Mouse (Mus musculus) CD4-positive naive resting alpha-beta T cell, adult 76 days (primary cell): Measurements from ENCODE around the gene Rassf7. TPM values are rescaled to one million over a fixed set of nuclear protein-coding genes. Genes with fewer than 3 reads are reported as not detected.

Experiments
- total RNA-seq: library from RNA; stranded (reverse); gene quantifications from one replicate; pipeline ENCODE4 v1.2.4, GENCODE M21; 2023

Rassf7 gene
- 10.6 TPM for total RNA-seq

DNA sequence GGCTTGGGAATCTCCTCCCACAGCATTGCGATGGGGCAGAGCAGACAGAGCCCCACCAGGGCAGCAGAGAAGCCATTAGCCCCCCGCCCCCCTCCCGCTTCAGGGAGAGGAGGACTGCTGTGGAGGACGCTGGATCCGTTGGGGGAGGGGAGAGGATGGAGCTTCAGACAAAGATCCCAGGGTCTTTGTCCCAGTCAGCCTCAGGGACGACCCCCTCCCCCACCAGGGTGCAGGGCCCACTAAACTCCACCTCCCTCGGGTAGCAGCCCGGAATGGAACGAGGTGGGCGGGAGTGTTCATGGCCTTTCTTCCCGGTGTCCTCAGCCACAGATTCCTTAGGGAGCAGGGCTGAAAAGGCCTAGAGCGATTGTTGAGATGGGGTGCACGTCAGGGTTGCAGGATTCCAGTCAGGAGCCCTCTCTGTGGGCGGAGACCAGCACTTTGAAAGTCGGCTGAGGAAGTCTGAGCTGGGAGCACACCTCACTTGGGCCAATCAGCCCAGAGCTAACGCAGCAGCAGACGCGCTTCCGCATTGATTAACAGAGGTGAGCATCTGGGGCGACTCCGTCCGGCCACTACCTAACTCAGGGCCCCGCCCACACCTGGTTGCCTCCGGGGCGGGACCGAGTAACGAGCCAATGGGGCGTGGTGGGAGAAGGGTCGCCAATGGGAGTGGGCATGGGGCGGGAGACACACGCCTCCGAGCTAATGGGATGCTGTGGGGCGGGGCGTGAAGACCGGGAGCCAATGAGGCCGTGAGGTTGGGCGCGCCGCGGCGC is at the start of gene Rassf7:
TSS of gene Rassf7 (plus strand) at position 760 of the 779 bp plus-strand sequence.

DNA sequence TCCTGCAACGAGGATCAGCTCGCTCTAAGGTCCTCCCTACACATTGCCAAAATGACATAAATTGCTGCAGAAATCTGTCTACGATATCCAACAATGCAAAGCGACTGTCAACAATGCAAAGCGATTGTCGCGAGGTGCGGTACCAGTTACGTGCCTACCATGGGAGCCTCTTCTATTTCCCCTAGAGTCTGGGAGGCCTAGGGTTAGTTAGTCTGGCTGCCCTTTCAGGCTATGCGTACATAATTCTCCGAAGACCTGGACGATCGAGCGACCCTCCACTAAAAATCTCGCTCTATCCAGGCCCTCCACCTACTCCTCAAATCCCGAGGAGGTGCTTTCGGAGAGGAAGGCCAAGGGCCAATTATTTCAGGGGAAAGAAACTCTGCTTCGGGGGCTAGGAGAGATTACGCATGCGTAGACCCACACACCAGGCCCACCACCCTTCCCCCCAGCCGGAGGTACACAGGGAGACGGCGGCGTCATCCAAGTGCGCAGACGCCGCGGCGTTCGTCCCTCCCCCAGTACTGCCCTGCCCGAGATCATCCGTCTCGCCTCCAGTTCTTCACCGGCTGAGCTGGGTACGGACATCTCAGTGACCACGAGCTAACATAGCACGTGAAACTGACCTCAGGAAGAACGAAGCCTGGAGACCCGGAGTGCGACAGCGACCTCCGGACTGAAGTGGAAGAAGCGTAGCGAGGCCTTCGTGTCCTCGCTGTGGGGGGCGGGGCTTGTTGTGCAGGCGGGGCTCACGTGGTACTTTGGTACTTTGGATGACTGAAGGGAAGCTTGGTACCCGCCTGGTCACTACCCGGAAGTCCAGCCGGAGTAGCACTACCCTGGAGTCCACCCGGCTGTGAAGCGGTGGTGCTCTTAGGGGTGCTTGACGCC is 43.3 kb upstream of the Rassf7 start, which contains the start of gene Rnh1:
TSS of gene Rnh1 (minus strand) at position 742 of the 891 bp plus-strand sequence.

DNA sequence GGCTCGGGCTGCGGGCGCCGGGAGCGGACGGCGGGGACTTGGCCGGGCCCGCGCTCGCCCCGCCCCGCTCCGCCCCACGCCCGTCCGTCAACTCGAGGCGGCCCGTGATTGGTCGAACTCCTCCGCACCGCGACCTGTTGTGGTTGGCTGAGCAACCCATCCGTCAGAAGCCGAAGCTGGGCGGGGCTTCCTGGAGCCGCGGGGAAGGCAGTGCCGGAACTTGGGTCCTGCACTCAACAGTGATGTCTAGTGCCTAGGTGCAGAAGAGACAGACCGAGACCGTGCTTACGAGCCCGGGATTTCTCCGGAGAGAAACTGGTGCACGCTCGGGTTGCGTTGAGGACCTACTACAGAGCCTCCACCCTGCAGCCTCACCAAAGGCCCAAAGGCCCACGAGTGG is 21.7 kb upstream of the Rassf7 start, which contains the start of the genes Hras and Lrrc56:
TSS of gene Hras (minus strand) at position 58 of the 400 bp plus-strand sequence.
TSS of gene Lrrc56 (plus strand) at position 210 of the 400 bp plus-strand sequence.

GRCm38 (mm10) chr7:141213605-141214235 is 1.9 kb upstream of the Rassf7 start, which contains the start of gene Lmntd2:
Lmntd2 (minus strand) TSS chr7:141214080.

DNA sequence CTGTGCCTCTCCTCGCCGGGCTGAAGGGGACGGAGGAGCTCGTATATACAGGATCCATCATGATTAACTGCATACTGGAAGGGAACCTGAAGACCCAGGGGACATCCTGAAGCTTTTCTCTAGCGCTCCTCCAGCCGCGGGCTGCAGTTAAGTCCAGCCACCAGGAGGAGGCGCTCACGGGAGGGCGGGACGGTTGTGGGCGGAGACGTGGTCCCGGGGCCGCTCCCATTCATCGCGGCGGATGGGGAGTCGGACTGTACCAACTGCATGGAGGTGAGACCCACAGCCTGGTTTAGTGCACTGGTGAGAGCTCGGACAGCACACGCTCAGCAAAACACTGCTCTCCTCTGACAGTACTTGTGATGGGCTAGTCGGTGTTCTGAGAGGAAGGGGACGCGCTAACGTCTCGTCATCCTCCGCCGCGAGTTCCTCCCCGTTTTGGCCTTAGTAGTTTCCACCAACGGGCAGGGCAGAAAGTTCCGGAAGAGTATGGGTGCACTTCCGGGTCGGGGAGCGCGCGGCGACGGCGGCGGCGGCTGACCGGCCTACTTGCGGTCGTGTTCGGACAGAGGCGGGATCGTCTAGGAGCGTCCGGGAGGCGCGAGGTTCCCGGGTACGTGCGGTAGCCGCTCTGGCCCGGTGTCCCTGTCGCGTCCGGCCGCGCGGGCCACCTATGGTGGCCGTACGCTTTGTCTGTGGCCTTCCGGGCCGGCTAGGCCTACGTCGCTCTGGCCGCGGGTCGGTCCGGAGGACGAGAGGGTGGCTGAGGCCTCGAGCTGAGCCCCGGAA is 12.8 kb downstream of the Rassf7 start, which contains the start of gene Phrf1:
TSS of gene Phrf1 (plus strand) at position 506 of the 789 bp plus-strand sequence.

GRCm38 (mm10) chr7:141265739-141266561 is 50.3 kb downstream of the Rassf7 start, which contains the start of gene Irf7:
Irf7 (minus strand) TSS chr7:141266481.

Other genes with a start within 250 kb of the Rassf7 start
- gene Ifitm1, start 248.6 kb upstream of the Rassf7 start, total RNA-seq = not detected
- 6.7 TPM for gene Ifitm3, start 205.1 kb upstream of the Rassf7 start, total RNA-seq
- 1.6 TPM for gene Ifitm6, start 197.9 kb upstream of the Rassf7 start, total RNA-seq
- gene Gm17387, start 186.7 kb upstream of the Rassf7 start, total RNA-seq = not detected
- gene B4galnt4, start 154.8 kb upstream of the Rassf7 start, total RNA-seq = 1.4 TPM
- gene Pkp3, start 137.6 kb upstream of the Rassf7 start, total RNA-seq = 35.3 TPM
- gene Sigirr, start 115.3 kb upstream of the Rassf7 start, total RNA-seq = 56.4 TPM
- gene Ano9, start 98.1 kb upstream of the Rassf7 start, total RNA-seq = not detected
- gene Ptdss2, start 93.5 kb upstream of the Rassf7 start, total RNA-seq = 6.5 TPM
- gene Rnh1, start 43.0 kb upstream of the Rassf7 start, total RNA-seq = 44.3 TPM
- gene Hras, start 21.9 kb upstream of the Rassf7 start, total RNA-seq = 23.0 TPM
- gene Lrrc56, start 21.7 kb upstream of the Rassf7 start, total RNA-seq = 2.1 TPM
- gene Lmntd2, start 1.8 kb upstream of the Rassf7 start, total RNA-seq = 2.8 TPM
- 154 TPM for gene Phrf1, start 12.9 kb downstream of the Rassf7 start, total RNA-seq
- 62.5 TPM for gene Irf7, start 50.6 kb downstream of the Rassf7 start, total RNA-seq
- not detected for gene Cdhr5, start 60.9 kb downstream of the Rassf7 start, total RNA-seq
- gene Sct, start 63.3 kb downstream of the Rassf7 start, total RNA-seq = not detected
- not detected for gene Drd4, start 76.1 kb downstream of the Rassf7 start, total RNA-seq
- 56.9 TPM for gene Deaf1, start 111.8 kb downstream of the Rassf7 start, total RNA-seq
- 22.6 TPM for gene Tmem80, start 111.9 kb downstream of the Rassf7 start, total RNA-seq
- gene Eps8l2, start 123.0 kb downstream of the Rassf7 start, total RNA-seq = not detected
- 88.3 TPM for gene Taldo1, start 176.3 kb downstream of the Rassf7 start, total RNA-seq
- gene Gatd1, start 198.3 kb downstream of the Rassf7 start, total RNA-seq = 29.1 TPM
- gene Cend1, start 213.6 kb downstream of the Rassf7 start, total RNA-seq = not detected
- gene Slc25a22, start 222.0 kb downstream of the Rassf7 start, total RNA-seq = 53.6 TPM
- 4.1 TPM for gene Pidd1, start 228.2 kb downstream of the Rassf7 start, total RNA-seq
- 3,494 TPM for gene Rplp2, start 231.5 kb downstream of the Rassf7 start, total RNA-seq
- gene Pnpla2, start 239.3 kb downstream of the Rassf7 start, total RNA-seq = 66.5 TPM
- not detected for gene Cracr2b, start 245.2 kb downstream of the Rassf7 start, total RNA-seq